Mouse (Mus musculus): ENCODE results near the gene Amotl1. TPM values are rescaled to one million over a fixed set of nuclear protein-coding genes. Genes with fewer than 3 reads are reported as not detected.

The Amotl1 gene
- polyA plus RNA-seq, 1 experiment, result 37.3 TPM

GRCm38 (mm10) chr9:14612588-14612987, 32.3 kb downstream of the Amotl1 start:
- H3K4me2 ChIP-seq (ENCODE audit: low read depth), result peak overlapping the region; percentile 77
- no peak for TF ChIP-seq POLR2AphosphoS2 (IDR thresholded peaks at IDR 0.05; ENCODE audit: insufficient read length, low read depth)
- TF ChIP-seq MAX (IDR thresholded peaks at IDR 0.05; ENCODE audit: low read depth), result no peak
- TF ChIP-seq MYOD1 (IDR thresholded peaks at IDR 0.05; ENCODE audit: control insufficient read depth in 1 of 3, insufficient read length in 2 of 3, low read depth in 2 of 3), result no peak
- TF ChIP-seq POLR2A (IDR thresholded peaks at IDR 0.05; ENCODE audit: insufficient read length, low read depth), result no peak
- no peak for TF ChIP-seq CEBPB (IDR thresholded peaks at IDR 0.05; ENCODE audit: insufficient read depth, poor library complexity, severe bottlenecking)
- TF ChIP-seq TCF12 (IDR thresholded peaks at IDR 0.05; ENCODE audit: insufficient read depth, poor library complexity, severe bottlenecking), result no peak
- TF ChIP-seq REST (IDR thresholded peaks at IDR 0.05; ENCODE audit: insufficient read depth, insufficient read length), result no peak
- TF ChIP-seq TCF3 (IDR thresholded peaks at IDR 0.05; ENCODE audit: insufficient read length, low read depth), result no peak
- no peak for TF ChIP-seq E2F4 (IDR thresholded peaks at IDR 0.05; ENCODE audit: insufficient read depth)
- no peak for TF ChIP-seq MYOG (IDR thresholded peaks at IDR 0.05; ENCODE audit: control insufficient read depth in 1 of 3, insufficient read depth in 1 of 3, insufficient read length in 2 of 3, low read depth in 2 of 3)
- TF ChIP-seq SRF (IDR thresholded peaks at IDR 0.05; ENCODE audit: control insufficient read depth, insufficient read length, low read depth), result no peak
- H3K27me3 ChIP-seq (ENCODE audit: control insufficient read depth, insufficient read depth, insufficient read length), result no peaks in the 10 kb centered on the region
- H3K4me3 ChIP-seq, result peak overlapping the region; percentile 95
- peaks cover 70% of the 10 kb centered on the region for H3K79me2 ChIP-seq (ENCODE audit: control insufficient read depth, insufficient read depth)
- H3ac ChIP-seq (ENCODE audit: control insufficient read depth, insufficient read length), result peak overlapping the region; percentile 94
- H3K36me3 ChIP-seq (ENCODE audit: control insufficient read depth, insufficient read depth), result peaks cover 7% of the 10 kb centered on the region

GRCm38 (mm10) chr9:14608521-14608920, 36.3 kb downstream of the Amotl1 start:
- H3K79me2 ChIP-seq (ENCODE audit: control insufficient read depth, insufficient read depth), result peaks cover 99% of the 10 kb centered on the region
- TF ChIP-seq TCF12 (IDR thresholded peaks at IDR 0.05; ENCODE audit: insufficient read depth, poor library complexity, severe bottlenecking) (no peak), SRF (IDR thresholded peaks at IDR 0.05; ENCODE audit: control insufficient read depth, insufficient read length, low read depth) (no peak), MYOD1 (IDR thresholded peaks at IDR 0.05; ENCODE audit: control insufficient read depth in 1 of 3, insufficient read length in 2 of 3, low read depth in 2 of 3) (no peak), POLR2AphosphoS2 (IDR thresholded peaks at IDR 0.05; ENCODE audit: insufficient read length, low read depth) (no peak), REST (IDR thresholded peaks at IDR 0.05; ENCODE audit: insufficient read depth, insufficient read length) (no peak), USF1 (IDR thresholded peaks at IDR 0.05; ENCODE audit: low read depth) (no peak), POLR2A (IDR thresholded peaks at IDR 0.05; ENCODE audit: insufficient read length, low read depth) (no peak), MYOG (IDR thresholded peaks at IDR 0.05; ENCODE audit: control insufficient read depth in 1 of 3, insufficient read depth in 1 of 3, insufficient read length in 2 of 3, low read depth in 2 of 3) (no peak), E2F4 (IDR thresholded peaks at IDR 0.05; ENCODE audit: insufficient read depth) (no peak), CEBPB (IDR thresholded peaks at IDR 0.05; ENCODE audit: insufficient read depth, poor library complexity, severe bottlenecking) (no peak), MAX (IDR thresholded peaks at IDR 0.05; ENCODE audit: low read depth) (no peak), TCF3 (IDR thresholded peaks at IDR 0.05; ENCODE audit: insufficient read length, low read depth) (no peak)
- H3K4me3 ChIP-seq, result no peak overlapping the region
- peaks cover 7% of the 10 kb centered on the region for H3K36me3 ChIP-seq (ENCODE audit: control insufficient read depth, insufficient read depth)
- H3K4me2 ChIP-seq (ENCODE audit: low read depth), result no peak overlapping the region
- H3K27me3 ChIP-seq (ENCODE audit: control insufficient read depth, insufficient read depth, insufficient read length), result no peaks in the 10 kb centered on the region
- no peak overlapping the region for H3ac ChIP-seq (ENCODE audit: control insufficient read depth, insufficient read length)

- Histone ChIP-seq H3K4me2 (ENCODE audit: low read depth) (no peak overlapping the region), H3ac (ENCODE audit: control insufficient read depth, insufficient read length) (no peak overlapping the region), H3K36me3 (ENCODE audit: control insufficient read depth, insufficient read depth) (peaks cover 7% of the 10 kb centered on the region), H3K4me3 (no peak overlapping the region), H3K79me2 (ENCODE audit: control insufficient read depth, insufficient read depth) (peaks cover 99% of the 10 kb centered on the region), H3K27me3 (ENCODE audit: control insufficient read depth, insufficient read depth, insufficient read length) (no peaks in the 10 kb centered on the region)
- TF ChIP-seq POLR2A (IDR thresholded peaks at IDR 0.05; ENCODE audit: insufficient read length, low read depth) (no peak), CEBPB (IDR thresholded peaks at IDR 0.05; ENCODE audit: insufficient read depth, poor library complexity, severe bottlenecking) (no peak), REST (IDR thresholded peaks at IDR 0.05; ENCODE audit: insufficient read depth, insufficient read length) (no peak), USF1 (IDR thresholded peaks at IDR 0.05; ENCODE audit: low read depth) (no peak), POLR2AphosphoS2 (IDR thresholded peaks at IDR 0.05; ENCODE audit: insufficient read length, low read depth) (no peak), MYOG (IDR thresholded peaks at IDR 0.05; ENCODE audit: control insufficient read depth in 1 of 3, insufficient read depth in 1 of 3, insufficient read length in 2 of 3, low read depth in 2 of 3) (no peak), MYOD1 (IDR thresholded peaks at IDR 0.05; ENCODE audit: control insufficient read depth in 1 of 3, insufficient read length in 2 of 3, low read depth in 2 of 3) (no peak), SRF (IDR thresholded peaks at IDR 0.05; ENCODE audit: control insufficient read depth, insufficient read length, low read depth) (no peak), MAX (IDR thresholded peaks at IDR 0.05; ENCODE audit: low read depth) (no peak), E2F4 (IDR thresholded peaks at IDR 0.05; ENCODE audit: insufficient read depth) (no peak), TCF3 (IDR thresholded peaks at IDR 0.05; ENCODE audit: insufficient read length, low read depth) (no peak), TCF12 (IDR thresholded peaks at IDR 0.05; ENCODE audit: insufficient read depth, poor library complexity, severe bottlenecking) (no peak)
Measured at GRCm38 (mm10) chr9:14607464-14607863, 37.4 kb downstream of the Amotl1 start.

- H3K79me2 ChIP-seq (ENCODE audit: control insufficient read depth, insufficient read depth), result peaks cover 99% of the 10 kb centered on the region
- no peaks in the 10 kb centered on the region for H3K27me3 ChIP-seq (ENCODE audit: control insufficient read depth, insufficient read depth, insufficient read length)
- no peak for TF ChIP-seq E2F4 (IDR thresholded peaks at IDR 0.05; ENCODE audit: insufficient read depth)
- H3K36me3 ChIP-seq (ENCODE audit: control insufficient read depth, insufficient read depth), result peaks cover 7% of the 10 kb centered on the region
- H3K4me2 ChIP-seq (ENCODE audit: low read depth), result no peak overlapping the region
- H3K4me3 ChIP-seq, result no peak overlapping the region
- no peak overlapping the region for H3ac ChIP-seq (ENCODE audit: control insufficient read depth, insufficient read length)
Measured at GRCm38 (mm10) chr9:14605992-14606391, 38.9 kb downstream of the Amotl1 start.

- Histone ChIP-seq H3ac (ENCODE audit: control insufficient read depth, insufficient read length) (no peak overlapping the region), H3K27me3 (ENCODE audit: control insufficient read depth, insufficient read depth, insufficient read length) (no peaks in the 10 kb centered on the region), H3K79me2 (ENCODE audit: control insufficient read depth, insufficient read depth) (peaks cover 99% of the 10 kb centered on the region), H3K36me3 (ENCODE audit: control insufficient read depth, insufficient read depth) (peaks cover 3% of the 10 kb centered on the region), H3K4me3 (no peak overlapping the region), H3K4me2 (ENCODE audit: low read depth) (peak overlapping the region; percentile 41)
- TF ChIP-seq POLR2AphosphoS2 (IDR thresholded peaks at IDR 0.05; ENCODE audit: insufficient read length, low read depth) (no peak), POLR2A (IDR thresholded peaks at IDR 0.05; ENCODE audit: insufficient read length, low read depth) (no peak), MYOD1 (IDR thresholded peaks at IDR 0.05; ENCODE audit: control insufficient read depth in 1 of 3, insufficient read length in 2 of 3, low read depth in 2 of 3) (no peak), E2F4 (IDR thresholded peaks at IDR 0.05; ENCODE audit: insufficient read depth) (no peak), CEBPB (IDR thresholded peaks at IDR 0.05; ENCODE audit: insufficient read depth, poor library complexity, severe bottlenecking) (no peak), TCF3 (IDR thresholded peaks at IDR 0.05; ENCODE audit: insufficient read length, low read depth) (no peak), MYOG (IDR thresholded peaks at IDR 0.05; ENCODE audit: control insufficient read depth in 1 of 3, insufficient read depth in 1 of 3, insufficient read length in 2 of 3, low read depth in 2 of 3) (no peak), USF1 (IDR thresholded peaks at IDR 0.05; ENCODE audit: low read depth) (no peak), TCF12 (IDR thresholded peaks at IDR 0.05; ENCODE audit: insufficient read depth, poor library complexity, severe bottlenecking) (no peak), SRF (IDR thresholded peaks at IDR 0.05; ENCODE audit: control insufficient read depth, insufficient read length, low read depth) (no peak), MAX (IDR thresholded peaks at IDR 0.05; ENCODE audit: low read depth) (no peak), REST (IDR thresholded peaks at IDR 0.05; ENCODE audit: insufficient read depth, insufficient read length) (no peak)
Measured at GRCm38 (mm10) chr9:14604363-14604762, 40.5 kb downstream of the Amotl1 start.
